Mouse (Mus musculus): ENCODE measurements around the gene Slc25a28. TPM values are rescaled to one million over a fixed set of nuclear protein-coding genes. Genes with fewer than 3 reads are reported as not detected.
A peak's percentile ranks its signal among the peaks of the same experiment; 100 is the strongest.

Slc25a28 gene
- total and polyA plus RNA-seq, 2 experiments from 2014 or later: 15.5 to 48.3 TPM

- H3K27ac ChIP-seq (ENCODE audit: low read depth, low read length): peak overlapping the region; percentile 84
- DNase-seq (ENCODE audit: low spot score) (no peak), ATAC-seq (ENCODE audit: low FRiP score) (no peak)
Measured at GRCm38 (mm10) chr19:43673513-43674315, 967 bp downstream of the Slc25a28 start.

DNA sequence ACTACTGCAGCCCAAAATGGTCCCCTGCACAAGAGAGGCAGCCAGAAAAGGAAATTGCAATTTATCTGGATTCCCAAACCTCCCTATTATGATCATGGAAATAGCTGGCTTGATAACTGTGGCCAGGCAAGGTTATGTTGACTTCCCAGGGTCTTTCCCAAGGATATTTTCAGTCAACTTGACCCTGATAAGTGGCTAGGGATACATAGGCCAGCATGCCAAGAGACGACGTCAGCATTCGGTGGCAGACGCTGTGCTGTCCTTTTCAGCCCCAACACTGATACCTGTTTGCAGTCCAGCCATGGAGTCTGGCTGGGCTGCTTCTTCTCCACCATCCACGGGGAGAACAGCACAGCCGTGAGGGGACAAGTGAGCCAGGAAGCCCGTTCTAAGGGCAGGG is 3.6 kb downstream of the Slc25a28 start:
- no peaks in the 10 kb centered on the region for H3K27me3 ChIP-seq (ENCODE audit: insufficient read depth, low read length)
- H3K9ac ChIP-seq (replicated peaks; ENCODE audit: low read length, poor library complexity, severe bottlenecking): no peak overlapping the region
- no peak for TF ChIP-seq CTCF (IDR thresholded peaks at IDR 0.05)
- 87% methylated on average over 7 of the region's 7 CpGs for WGBS
- peaks cover 2% of the 10 kb centered on the region; the same call in 1 of the 2 replicates for H3K4me1 ChIP-seq (ENCODE audit: insufficient read depth, low read length)
- H3K4me3 ChIP-seq (ENCODE audit: low read depth, low read length): no peak overlapping the region
- H3K9me3 ChIP-seq (ENCODE audit: low read length): no peaks in the 10 kb centered on the region
- DNase-seq (ENCODE audit: low spot score) (no peak), ATAC-seq (ENCODE audit: low FRiP score) (no peak)
- peaks cover 5% of the 10 kb centered on the region; the same call in 1 of the 2 replicates for H3K36me3 ChIP-seq (ENCODE audit: insufficient read depth, low read length)
- no peak overlapping the region for H3K27ac ChIP-seq (ENCODE audit: low read depth, low read length)
- H3K4me2 ChIP-seq (ENCODE audit: low read depth, low read length, poor library complexity, severe bottlenecking): no peak overlapping the region

More at GRCm38 (mm10) chr19:43673513-43674315, 967 bp downstream of the Slc25a28 start:
- Histone ChIP-seq H3K27me3 (ENCODE audit: insufficient read depth, low read length) (no peaks in the 10 kb centered on the region), H3K36me3 (ENCODE audit: insufficient read depth, low read length) (no peaks in the 10 kb centered on the region), H3K9ac (replicated peaks; ENCODE audit: low read length, poor library complexity, severe bottlenecking) (peak overlapping the region; percentile 85), H3K4me1 (ENCODE audit: insufficient read depth, low read length) (peaks cover 7% of the 10 kb centered on the region; the same call in 1 of the 2 replicates), H3K9me3 (ENCODE audit: low read length) (no peaks in the 10 kb centered on the region), H3K4me2 (ENCODE audit: low read depth, low read length, poor library complexity, severe bottlenecking) (peak overlapping the region; percentile 79), H3K4me3 (ENCODE audit: low read depth, low read length) (peak overlapping the region; percentile 87)
- 8% methylated on average over 21 of the region's 21 CpGs for WGBS
- no peak for TF ChIP-seq CTCF (IDR thresholded peaks at IDR 0.05)

GRCm38 (mm10) chr19:43669136-43669759 is 5.4 kb downstream of the Slc25a28 start:
- H3K4me2 ChIP-seq (ENCODE audit: low read depth, low read length, poor library complexity, severe bottlenecking): no peak overlapping the region
- no peaks in the 10 kb centered on the region; the same call in 1 of the 2 replicates for H3K4me1 ChIP-seq (ENCODE audit: insufficient read depth, low read length)
- DNase-seq (ENCODE audit: low spot score) (no peak), ATAC-seq (ENCODE audit: low FRiP score) (no peak)
- no peaks in the 10 kb centered on the region for H3K9me3 ChIP-seq (ENCODE audit: low read length)
- WGBS: 66% methylated on average over 8 of the region's 8 CpGs
- no peak overlapping the region for H3K4me3 ChIP-seq (ENCODE audit: low read depth, low read length)
- no peaks in the 10 kb centered on the region for H3K27me3 ChIP-seq (ENCODE audit: insufficient read depth, low read length)
- TF ChIP-seq CTCF (IDR thresholded peaks at IDR 0.05): no peak
- no peak overlapping the region for H3K27ac ChIP-seq (ENCODE audit: low read depth, low read length)
- H3K36me3 ChIP-seq (ENCODE audit: insufficient read depth, low read length): peaks cover 6% of the 10 kb centered on the region
- H3K9ac ChIP-seq (replicated peaks; ENCODE audit: low read length, poor library complexity, severe bottlenecking): no peak overlapping the region

DNA sequence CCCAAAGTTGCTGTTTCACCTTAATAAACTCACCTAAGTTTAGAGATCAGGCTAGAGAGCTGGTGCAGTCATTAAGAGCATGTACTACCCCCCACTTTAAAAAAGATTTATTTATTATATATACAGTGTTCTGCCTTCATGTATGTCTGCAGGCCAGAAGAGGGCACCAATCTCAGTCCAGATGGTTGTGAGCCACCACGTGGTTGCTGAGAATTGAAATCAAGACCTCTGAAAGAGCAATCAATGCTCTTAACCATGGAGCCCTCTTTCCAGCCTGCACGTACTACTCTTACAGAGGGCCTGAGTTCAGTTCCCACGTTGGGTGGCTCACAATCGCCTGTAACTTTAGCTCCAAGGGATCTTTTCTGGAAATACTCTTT is 7.3 kb downstream of the Slc25a28 start:
- ATAC-seq (ENCODE audit: low FRiP score) (no peak), DNase-seq (ENCODE audit: low spot score) (peak; percentile 12)
- H3K27ac ChIP-seq (ENCODE audit: low read depth, low read length): no peak overlapping the region
- H3K36me3 ChIP-seq (ENCODE audit: insufficient read depth, low read length): peaks cover 21% of the 10 kb centered on the region
- H3K9ac ChIP-seq (replicated peaks; ENCODE audit: low read length, poor library complexity, severe bottlenecking): no peak overlapping the region
- H3K4me3 ChIP-seq (ENCODE audit: low read depth, low read length): no peak overlapping the region
- TF ChIP-seq CTCF (IDR thresholded peaks at IDR 0.05): peak; percentile 62
- WGBS: 70% methylated on average over 4 of the region's 4 CpGs
- H3K4me1 ChIP-seq (ENCODE audit: insufficient read depth, low read length): no peaks in the 10 kb centered on the region
- no peak overlapping the region for H3K4me2 ChIP-seq (ENCODE audit: low read depth, low read length, poor library complexity, severe bottlenecking)
- no peaks in the 10 kb centered on the region for H3K9me3 ChIP-seq (ENCODE audit: low read length)
- H3K27me3 ChIP-seq (ENCODE audit: insufficient read depth, low read length): no peaks in the 10 kb centered on the region

GRCm38 (mm10) chr19:43666661-43667429 is 7.8 kb downstream of the Slc25a28 start:
- H3K27ac ChIP-seq (ENCODE audit: low read depth, low read length): no peak overlapping the region
- no peak overlapping the region for H3K9ac ChIP-seq (replicated peaks; ENCODE audit: low read length, poor library complexity, severe bottlenecking)
- peaks cover 21% of the 10 kb centered on the region for H3K36me3 ChIP-seq (ENCODE audit: insufficient read depth, low read length)
- DNase-seq (ENCODE audit: low spot score): no peak
- no peak overlapping the region for H3K4me2 ChIP-seq (ENCODE audit: low read depth, low read length, poor library complexity, severe bottlenecking)
- no peak for ATAC-seq (ENCODE audit: low FRiP score)
- no peaks in the 10 kb centered on the region for H3K4me1 ChIP-seq (ENCODE audit: insufficient read depth, low read length)
- no peaks in the 10 kb centered on the region for H3K27me3 ChIP-seq (ENCODE audit: insufficient read depth, low read length)
- H3K9me3 ChIP-seq (ENCODE audit: low read length): no peaks in the 10 kb centered on the region
- no peak overlapping the region for H3K4me3 ChIP-seq (ENCODE audit: low read depth, low read length)
- WGBS: 89% methylated on average over 22 of the region's 22 CpGs
- no peak for TF ChIP-seq CTCF (IDR thresholded peaks at IDR 0.05)

Data from midbrain, postnatal 0 days (tissue).